Mouse (Mus musculus) lung, adult 2 months (tissue): Measurements from ENCODE around the gene Mrpl2. TPM values are rescaled to one million over a fixed set of nuclear protein-coding genes. Genes with fewer than 3 reads are reported as not detected.

Experiments used
- DNase-seq: peaks from one replicate; pipeline ENCODE4 v3.0.0; 2022
- H3K4me1 ChIP-seq: fragments of 200-500 bp; 2 replicates; pipeline ENCODE4 v1.6.1; 2011; ENCODE audit warnings: low read length; ENCODE audit not compliant: control insufficient read depth, insufficient read depth
- H3K4me3 ChIP-seq: fragments of 200-500 bp; replicated peaks from 2 replicates; pipeline ENCODE3; 2011; ENCODE audit warnings: low read depth, mild to moderate bottlenecking, control low read depth, low read length; ENCODE audit errors: extremely low read depth
- CTCF ChIP-seq: fragments of 200-500 bp; IDR thresholded peaks from 2 replicates; pipeline ENCODE4 v1.5.1; 2011; ENCODE audit warnings: mild to moderate bottlenecking, low read length, control low read depth; ENCODE audit not compliant: insufficient read depth
- POLR2A ChIP-seq: fragments of 200-500 bp; IDR thresholded peaks from 2 replicates; pipeline ENCODE4 v1.6.1; 2011; ENCODE audit warnings: low read depth, mild to moderate bottlenecking, control low read depth, low read length, borderline replicate concordance; ENCODE audit errors: extremely low read depth
- WGBS: fragments of 180-500 bp; shearing (Covaris S2); methylation state at CpG from one replicate; pipeline ENCODE4 v1.1.7; 2018; 5-methylcytosine and 5-hydroxymethylcytosine counted together
- polyA plus RNA-seq: library from polyadenylated mRNA; depleted of rRNA; stranded (reverse); fragments of >200 nt; gene quantifications from 2 replicates; pipeline ENCODE4 v1.2.3, GENCODE M21; 2012; rRNA removed

Gene Mrpl2
- polyA plus RNA-seq, 1 experiment: 52.1 TPM

DNA sequence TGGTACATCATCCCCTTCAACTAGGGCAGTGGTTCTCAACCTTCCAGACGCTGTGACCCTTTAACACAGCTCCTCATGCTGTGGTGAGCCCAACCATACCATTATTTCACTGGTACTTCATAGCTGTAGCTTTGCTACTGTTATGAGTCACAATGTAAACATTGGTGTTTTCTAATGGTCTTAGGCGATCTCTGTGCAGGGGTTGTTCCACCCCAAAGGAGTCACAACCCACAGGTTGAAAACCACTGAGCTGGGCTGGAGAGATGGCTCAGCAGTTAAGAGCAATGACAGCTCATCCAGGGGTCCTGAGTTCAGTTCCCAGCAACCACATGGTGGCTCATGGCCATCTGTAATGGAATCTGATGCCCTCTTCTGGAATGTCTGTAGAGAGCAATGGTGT lies 45.4 kb downstream of the Mrpl2 start:
- no peak overlapping the region for H3K4me3 ChIP-seq
- 77% methylated on average over 2 of the region's 2 CpGs for WGBS
- no peak for DNase-seq
- TF ChIP-seq POLR2A (no peak), CTCF (no peak)
- H3K4me1 ChIP-seq: no peaks in the 10 kb centered on the region

DNA sequence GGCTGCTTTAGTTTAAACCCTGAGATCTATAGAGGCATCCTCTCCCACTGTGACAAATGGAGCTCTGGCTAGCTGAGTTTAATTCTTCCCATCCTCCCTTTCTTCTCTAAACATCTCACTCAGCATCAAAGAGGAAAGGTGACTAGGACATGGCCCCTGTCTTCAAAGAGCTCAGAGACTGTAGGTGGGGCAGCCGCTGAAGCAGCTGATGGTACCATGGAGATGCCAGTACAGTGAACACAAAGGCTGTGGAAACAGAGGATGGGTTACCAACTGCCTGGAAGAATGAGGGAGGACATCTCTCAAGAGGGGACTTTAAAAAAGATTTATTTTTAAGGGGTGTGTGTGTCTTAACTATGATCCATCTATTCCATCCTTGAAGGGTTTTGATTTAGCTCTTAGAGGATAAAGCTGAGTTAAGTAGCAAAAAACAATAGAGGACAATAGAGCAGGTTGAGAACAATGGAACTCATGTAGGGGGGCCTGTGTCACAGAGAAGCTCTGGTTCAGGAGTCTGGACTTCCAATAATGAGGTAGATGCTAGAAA lies 48.6 kb downstream of the Mrpl2 start:
- 64% methylated on average over 1 of the region's 1 CpGs for WGBS
- no peak for DNase-seq
- no peak overlapping the region for H3K4me3 ChIP-seq
- no peak for TF ChIP-seq POLR2A
- no peak for TF ChIP-seq CTCF
- H3K4me1 ChIP-seq: no peaks in the 10 kb centered on the region

DNA sequence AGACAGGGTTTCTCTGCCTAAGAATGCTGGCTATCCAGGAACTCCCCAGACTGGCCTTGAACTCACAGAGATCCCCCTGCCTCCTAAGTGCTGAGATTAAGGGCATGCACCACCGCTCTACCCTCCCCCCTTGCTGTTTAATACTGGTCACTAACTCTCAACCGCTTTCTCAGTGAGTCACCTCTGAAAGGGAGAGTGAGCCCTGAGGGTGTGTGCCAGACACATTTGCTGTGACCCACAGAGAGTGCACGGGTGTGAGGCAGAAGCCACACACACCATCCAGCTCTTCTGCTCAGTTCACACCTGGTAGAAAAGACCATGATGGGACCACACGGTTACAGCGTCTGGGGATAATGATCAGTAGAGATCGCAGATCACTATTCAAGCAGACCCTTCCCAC lies 52.5 kb downstream of the Mrpl2 start:
- Histone ChIP-seq H3K4me3 (no peak overlapping the region), H3K4me1 (peaks cover 4% of the 10 kb centered on the region)
- TF ChIP-seq POLR2A: no peak
- TF ChIP-seq CTCF: no peak
- no peak for DNase-seq
- WGBS: 83% methylated on average over 6 of the region's 6 CpGs

DNA sequence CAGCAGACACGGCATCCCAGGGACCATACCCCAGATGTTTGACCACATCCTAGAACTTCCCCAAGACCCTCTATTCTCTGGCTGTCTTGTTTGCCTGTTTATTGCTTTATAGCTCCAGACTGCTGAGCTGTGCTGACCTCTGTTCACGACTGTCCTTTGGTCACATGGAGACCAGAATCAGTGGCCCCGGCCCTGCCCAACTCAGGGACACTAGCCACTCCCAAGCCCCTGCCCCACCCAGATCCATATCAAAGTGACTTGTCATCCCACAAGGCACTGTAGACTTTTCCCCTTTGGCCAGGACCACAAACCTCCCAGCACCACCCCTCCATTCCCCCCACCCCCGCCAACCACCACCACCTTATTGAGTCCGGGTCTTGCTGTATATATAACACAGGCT lies 53.2 kb downstream of the Mrpl2 start:
- WGBS: 75% methylated on average over 5 of the region's 5 CpGs
- Histone ChIP-seq H3K4me3 (no peak overlapping the region), H3K4me1 (peaks cover 8% of the 10 kb centered on the region)
- TF ChIP-seq POLR2A (no peak), CTCF (no peak)
- no peak for DNase-seq

Other genes with a start within 250 kb of the Mrpl2 start
- gene Crip3, start 217.3 kb upstream of the Mrpl2 start, polyA plus RNA-seq: 3.3 and 6.8 TPM in 2 replicates
- not detected in 2 replicates for gene Slc22a7, start 207.8 kb upstream of the Mrpl2 start, polyA plus RNA-seq
- 0.17 and 0.19 TPM in 2 replicates for gene Ttbk1, start 158.6 kb upstream of the Mrpl2 start, polyA plus RNA-seq
- 0.78 and 2.0 TPM in 2 replicates for gene Dnph1, start 149.5 kb upstream of the Mrpl2 start, polyA plus RNA-seq
- 25.3 and 27.5 TPM in 2 replicates for gene Cul9, start 99.8 kb upstream of the Mrpl2 start, polyA plus RNA-seq
- 162 and 190 TPM in 2 replicates for gene Srf, start 90.1 kb upstream of the Mrpl2 start, polyA plus RNA-seq
- 52.6 and 57.3 TPM in 2 replicates for gene Ptk7, start 16.7 kb upstream of the Mrpl2 start, polyA plus RNA-seq
- gene Klc4, start 207 bp upstream of the Mrpl2 start, polyA plus RNA-seq: 22.6 and 24.1 TPM in 2 replicates
- gene Cul7, start 4.1 kb downstream of the Mrpl2 start, polyA plus RNA-seq: 40.1 and 45.7 TPM in 2 replicates
- 27.3 and 30.8 TPM in 2 replicates for gene Rrp36, start 28.1 kb downstream of the Mrpl2 start, polyA plus RNA-seq
- gene Mea1, start 32.6 kb downstream of the Mrpl2 start, polyA plus RNA-seq: 48.2 and 55.7 TPM in 2 replicates
- 68.4 and 78.1 TPM in 2 replicates for gene Klhdc3, start 34.7 kb downstream of the Mrpl2 start, polyA plus RNA-seq
- gene Ppp2r5d, start 58.9 kb downstream of the Mrpl2 start, polyA plus RNA-seq: 44.4 and 53.8 TPM in 2 replicates
- 60.6 and 80.4 TPM in 2 replicates for gene Pex6, start 65.2 kb downstream of the Mrpl2 start, polyA plus RNA-seq
- gene Gnmt, start 82.9 kb downstream of the Mrpl2 start, polyA plus RNA-seq: 13.4 and 14.1 TPM in 2 replicates
- gene Cnpy3, start 106.0 kb downstream of the Mrpl2 start, polyA plus RNA-seq: 54.9 and 59.7 TPM in 2 replicates
- gene Ptcra, start 117.5 kb downstream of the Mrpl2 start, polyA plus RNA-seq: not detected in 2 replicates
- 65.3 and 79.1 TPM in 2 replicates for gene 2310039H08Rik, start 126.4 kb downstream of the Mrpl2 start, polyA plus RNA-seq
- gene Rpl7l1, start 136.4 kb downstream of the Mrpl2 start, polyA plus RNA-seq: 14.3 and 21.6 TPM in 2 replicates
- 11.8 and 16.3 TPM in 2 replicates for gene Bicral, start 212.3 kb downstream of the Mrpl2 start, polyA plus RNA-seq
- gene Tbcc, start 244.5 kb downstream of the Mrpl2 start, polyA plus RNA-seq: 17.9 and 20.8 TPM in 2 replicates